Mouse (Mus musculus) layer of hippocampus, postnatal 10 days (tissue): ENCODE measurements around the gene Dtx3. TPM values are rescaled to one million over a fixed set of nuclear protein-coding genes. Genes with fewer than 3 reads are reported as not detected.
A peak's percentile ranks its signal among the peaks of the same experiment; 100 is the strongest.
"Not testable (repeated sequence)": the region's sequence is repeated elsewhere in the genome, so short reads cannot be mapped to it uniquely, and the experiment has no call there.

Experiments
- DNase-seq, 2 experiments: peaks; one replicate each; pipeline ENCODE4 v3.0.0; 2021; ENCODE audit warnings: low spot score in 2 of 2
- total RNA-seq, 2 experiments: library from RNA; stranded (reverse); gene quantifications; 2 replicates each; pipeline ENCODE4 v1.2.3; 2021

Dtx3 gene
- total RNA-seq, 2 experiments from 2014 or later = 187 to 203 TPM

DNA sequence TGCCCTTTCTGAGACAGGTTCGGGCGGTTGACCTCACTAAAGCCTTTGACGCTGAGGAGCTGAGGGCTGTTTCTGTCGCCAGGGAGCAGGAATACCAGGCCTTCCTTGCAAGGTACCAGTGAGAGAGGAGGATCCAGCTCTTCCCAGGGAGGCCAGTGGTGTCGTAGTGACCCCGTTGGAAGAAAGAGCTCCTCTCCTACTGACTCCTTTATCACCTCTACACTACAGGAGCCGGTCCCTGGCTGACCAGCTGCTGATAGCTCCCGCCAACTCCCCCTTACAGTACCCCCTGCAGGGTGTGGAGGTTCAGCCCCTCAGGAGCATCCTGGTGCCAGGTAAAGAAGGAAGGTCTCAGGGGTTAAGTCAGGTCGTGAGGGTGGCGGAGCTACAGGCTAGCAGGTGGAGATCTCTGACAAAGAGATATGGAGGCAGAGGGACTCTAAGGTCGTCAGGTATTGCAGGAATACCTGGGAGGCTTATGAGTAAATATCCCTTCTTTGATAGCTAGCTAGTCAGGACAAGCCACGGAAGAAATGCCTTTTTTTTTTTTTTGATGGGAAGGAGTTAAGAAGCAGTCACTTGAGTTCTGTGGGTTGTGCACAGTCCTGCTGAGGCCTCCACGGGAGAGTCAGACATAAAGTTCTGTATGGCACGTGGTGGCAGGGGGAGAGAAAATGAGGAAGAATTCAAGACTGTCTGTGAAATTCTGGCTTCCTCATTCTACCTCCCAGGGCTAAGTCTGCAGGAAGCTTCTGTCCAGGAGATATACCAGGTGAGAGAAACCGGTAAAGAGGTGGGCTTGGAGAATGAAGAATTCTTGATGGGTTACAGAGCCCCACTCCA is 28.5 kb downstream of the Dtx3 start:
- DNase-seq = no peak

DNA sequence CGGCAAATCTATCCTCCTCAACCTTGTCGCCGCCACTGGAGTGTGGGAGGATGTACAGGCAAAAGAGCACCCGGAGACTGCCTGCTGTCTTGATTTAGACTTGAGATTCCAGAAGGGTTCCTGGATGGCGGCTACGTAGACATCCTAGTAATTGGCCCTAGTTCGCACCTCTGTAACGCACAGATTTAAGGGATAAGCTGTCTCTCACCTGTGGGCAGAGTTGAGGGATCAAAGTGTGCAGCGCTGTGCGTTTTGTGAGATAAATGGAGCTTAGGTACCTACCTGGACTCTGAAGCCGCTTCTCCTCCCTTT is 29.2 kb downstream of the Dtx3 start:
- no peak for DNase-seq

DNA sequence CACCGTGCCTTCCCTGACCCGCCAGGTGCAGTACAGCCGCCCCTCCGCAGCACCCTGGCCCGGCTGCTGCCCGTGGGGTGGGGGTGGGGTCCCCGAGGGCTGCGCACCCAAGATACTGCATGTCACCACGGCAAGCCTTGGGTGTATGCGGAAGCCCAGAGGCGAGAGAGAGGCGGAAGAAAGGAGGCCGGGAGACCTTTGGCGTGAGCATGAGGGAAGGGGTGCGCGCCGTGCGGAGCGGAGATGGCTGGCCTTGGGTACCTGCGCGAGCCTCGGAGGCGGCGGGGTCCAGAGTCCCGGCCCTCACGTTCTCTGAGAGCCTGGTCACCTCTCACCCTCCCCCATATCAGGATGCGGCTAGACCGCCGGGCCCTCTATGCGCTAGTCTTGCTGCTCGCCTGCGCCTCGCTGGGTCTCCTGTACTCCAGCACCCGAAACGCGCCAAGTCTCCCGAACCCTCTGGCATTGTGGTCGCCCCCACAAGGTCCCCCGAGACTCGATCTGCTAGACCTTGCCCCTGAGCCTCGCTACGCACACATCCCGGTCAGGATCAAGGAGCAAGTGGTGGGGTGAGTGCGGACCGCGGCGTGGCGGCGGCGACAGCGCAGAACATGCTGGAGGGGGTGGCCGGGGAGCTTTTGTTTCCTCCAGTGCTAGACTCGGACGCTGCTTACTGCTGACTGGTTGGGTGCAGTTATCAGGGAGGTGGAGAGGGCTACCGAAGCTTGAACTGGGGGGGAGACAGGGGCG is 29.7 kb downstream of the Dtx3 start:
- DNase-seq = peak; percentile 57 to 63

DNA sequence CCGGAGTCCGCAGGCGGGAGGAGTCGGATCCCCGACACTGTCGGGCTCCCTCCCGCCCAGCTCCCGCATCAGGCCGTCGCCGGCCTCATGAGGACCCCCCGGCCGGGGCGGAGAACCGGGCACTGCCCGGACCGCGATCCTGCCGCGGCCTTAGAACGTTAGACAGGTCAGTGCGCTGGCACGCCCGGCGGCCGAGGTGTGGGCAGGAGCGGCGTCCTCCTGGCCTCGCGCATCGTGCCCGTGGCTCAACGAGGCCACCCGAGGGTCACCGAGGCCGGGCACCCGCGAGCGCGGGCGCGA is 30.2 kb downstream of the Dtx3 start:
- DNase-seq = no peak

DNA sequence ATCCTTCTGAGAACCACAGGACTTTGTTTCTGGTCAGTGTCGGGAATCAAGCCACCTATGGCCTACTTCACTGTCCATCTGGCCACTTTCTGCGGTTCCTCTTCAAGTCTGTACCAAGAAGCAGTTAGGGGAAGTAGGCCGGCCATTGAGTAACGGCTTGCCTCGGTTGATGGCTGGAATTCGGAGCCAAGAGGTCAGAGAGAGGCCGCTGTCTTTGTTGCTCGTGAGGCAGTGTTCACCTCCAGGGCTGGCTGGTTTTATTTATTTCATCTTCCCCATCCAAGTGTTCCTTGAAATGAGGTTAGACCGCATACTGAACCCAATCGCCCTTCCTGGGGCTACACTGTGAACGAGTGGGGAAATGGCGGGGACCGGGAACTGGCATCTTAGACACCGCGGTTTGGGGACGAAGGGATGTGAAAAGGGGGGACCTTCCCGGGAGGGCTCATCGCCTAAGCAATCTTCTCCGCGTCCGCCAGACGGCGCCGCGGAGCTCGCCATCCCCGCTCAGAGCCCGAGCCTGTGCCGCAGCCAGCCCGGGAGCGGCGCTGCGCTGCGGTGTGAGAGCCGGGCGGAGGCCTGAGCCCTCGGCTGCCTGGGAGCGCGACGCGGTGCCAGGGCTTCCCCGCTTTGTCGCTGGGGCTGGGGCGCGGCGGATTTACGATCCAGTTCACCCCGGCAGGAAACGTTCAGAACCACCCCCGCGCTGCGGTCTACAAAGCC is 30.7 kb downstream of the Dtx3 start, which contains the start of gene B4galnt1:
Gene B4galnt1, plus strand, starts transcription at position 595 of the 723 bp plus-strand sequence.
- DNase-seq = peak; percentile 81 to 89

DNA sequence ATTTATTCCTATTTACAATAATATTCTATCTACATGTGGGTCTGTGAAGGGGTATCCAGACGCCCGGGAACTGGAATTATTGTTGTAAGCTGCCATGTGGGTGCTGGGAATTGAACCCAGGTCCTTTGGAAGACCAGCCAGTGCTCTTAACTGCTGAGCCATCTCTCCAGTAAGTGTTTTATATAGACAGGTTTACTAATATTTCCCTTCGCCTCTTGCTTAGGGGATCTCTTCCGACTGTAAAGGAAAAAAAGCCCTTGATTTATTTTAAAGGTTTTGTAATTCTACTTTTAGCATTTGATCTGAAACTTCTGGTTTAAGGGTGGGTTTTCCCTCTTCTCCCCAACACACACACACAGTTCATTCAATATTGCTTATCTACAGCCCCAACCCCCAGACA is 31.3 kb downstream of the Dtx3 start:
- DNase-seq = no peak

DNA sequence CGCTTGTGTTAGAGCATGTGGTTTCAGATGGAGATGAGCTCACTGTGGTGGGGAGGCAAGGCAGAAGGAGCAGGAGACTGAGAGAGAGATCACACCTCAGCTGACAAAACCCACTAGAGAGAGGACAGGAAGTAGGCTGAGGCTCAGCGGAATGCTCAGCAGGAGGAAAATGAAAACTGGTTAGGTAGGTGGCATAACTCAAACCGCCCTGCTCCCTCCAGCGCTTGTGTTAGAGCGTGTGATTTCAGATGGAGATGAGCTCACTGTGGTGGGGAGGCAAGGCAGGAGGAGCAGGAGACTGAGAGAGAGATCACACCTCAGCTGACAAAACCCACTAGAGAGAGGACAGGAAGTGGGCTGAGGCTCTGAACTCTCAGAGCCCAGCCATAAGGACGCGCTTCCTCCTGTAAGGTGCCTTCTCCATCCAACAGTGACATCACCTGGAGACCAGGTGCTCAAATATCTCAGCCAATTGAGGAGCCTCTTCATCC is 32.7 kb downstream of the Dtx3 start:
- not testable (repeated sequence) for DNase-seq

DNA sequence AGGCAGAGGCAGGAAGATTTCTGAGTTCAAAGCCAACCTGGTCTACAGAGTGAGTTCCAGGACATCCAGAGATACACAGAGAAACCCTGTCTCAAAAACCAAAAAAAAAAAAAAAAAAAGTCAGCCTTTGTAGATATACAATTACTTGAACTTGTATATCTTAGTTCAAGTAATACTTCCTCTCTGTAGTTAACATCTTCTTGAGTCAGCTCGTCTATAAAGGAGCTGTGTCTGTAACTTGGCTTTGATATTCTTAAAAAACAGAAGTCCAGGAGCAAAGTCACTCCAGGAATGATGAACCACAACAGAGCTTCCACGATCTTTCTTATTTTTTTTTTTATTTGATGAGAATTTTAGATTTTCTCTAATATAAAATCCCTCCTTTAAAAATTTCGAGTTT is 34.8 kb downstream of the Dtx3 start:
- no peak for DNase-seq

DNA sequence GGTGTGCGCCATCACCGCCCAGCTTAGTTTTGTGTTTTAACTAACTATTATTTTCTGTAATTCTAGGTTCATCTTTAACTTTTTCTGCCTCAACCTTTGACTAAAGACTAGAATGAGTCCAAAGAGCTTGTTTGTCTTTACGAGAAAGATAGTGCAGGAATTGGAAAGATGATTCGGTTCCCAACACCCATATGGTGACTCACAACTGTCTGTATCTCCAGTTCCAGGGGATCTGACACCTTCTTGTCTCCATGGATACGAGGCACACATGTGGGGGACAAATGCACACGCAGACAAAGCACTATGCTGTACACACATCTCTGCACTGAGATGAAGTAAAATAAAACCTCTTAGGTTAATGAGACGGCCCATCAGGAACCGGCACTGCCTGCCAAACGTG is 35.4 kb downstream of the Dtx3 start:
- DNase-seq = no peak

DNA sequence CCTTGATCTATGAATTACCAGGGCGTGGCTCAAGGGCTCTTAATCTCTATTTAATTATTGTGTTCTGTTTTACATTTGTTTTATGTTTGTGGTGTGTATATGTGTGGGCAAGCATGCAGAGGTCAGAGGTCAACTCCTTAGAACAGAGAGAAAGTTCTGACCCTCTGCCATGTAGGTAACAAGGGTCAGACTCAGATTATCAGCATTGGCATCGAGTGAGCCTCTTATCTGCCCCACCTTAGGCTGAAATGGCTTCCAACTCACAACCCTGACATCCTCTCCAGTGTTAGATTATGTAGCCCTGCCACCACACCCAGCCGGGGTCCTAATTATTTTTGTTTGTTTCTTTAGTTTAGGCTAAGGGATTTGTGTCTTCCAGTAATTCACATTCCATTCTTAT is 37.1 kb downstream of the Dtx3 start:
- DNase-seq = no peak

DNA sequence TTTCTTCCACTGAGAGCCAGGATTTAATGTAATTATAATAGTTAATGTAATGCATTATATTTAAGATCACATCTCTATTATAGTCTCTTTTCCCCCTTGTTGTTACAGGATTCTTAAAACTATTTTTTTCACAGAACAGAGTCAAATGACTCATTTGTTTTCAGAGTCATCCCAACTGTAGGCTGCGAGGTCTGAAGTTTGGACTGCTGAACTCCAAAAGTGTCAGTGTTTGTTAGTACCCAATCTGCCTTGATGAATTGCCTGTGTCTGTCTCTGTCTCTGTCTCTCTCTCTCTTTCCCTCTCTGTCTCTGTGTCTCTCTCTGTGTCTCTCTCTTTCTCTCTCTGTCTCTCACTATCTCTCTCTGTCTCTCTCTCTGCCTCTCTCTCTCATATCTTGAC is 39.0 kb downstream of the Dtx3 start:
- DNase-seq = no peak

DNA sequence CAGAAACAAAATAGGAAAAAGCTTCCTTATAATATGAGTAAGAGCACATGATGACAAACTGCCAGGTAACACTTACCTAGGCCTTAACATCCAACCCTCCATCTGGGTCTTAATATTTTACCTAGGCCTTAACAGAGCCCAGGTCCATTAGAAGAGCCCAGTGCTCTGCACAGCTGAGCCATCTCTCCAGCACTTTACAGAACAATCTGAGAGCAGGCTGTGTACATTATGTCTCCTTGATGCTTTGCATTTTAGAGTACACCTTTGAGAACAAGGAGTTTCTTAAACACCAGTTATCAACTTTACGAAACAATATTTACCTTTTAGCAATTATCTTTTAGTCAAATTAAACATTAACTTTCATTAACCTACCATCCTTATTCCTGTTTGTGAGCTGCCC is 39.4 kb downstream of the Dtx3 start:
- DNase-seq = no peak

DNA sequence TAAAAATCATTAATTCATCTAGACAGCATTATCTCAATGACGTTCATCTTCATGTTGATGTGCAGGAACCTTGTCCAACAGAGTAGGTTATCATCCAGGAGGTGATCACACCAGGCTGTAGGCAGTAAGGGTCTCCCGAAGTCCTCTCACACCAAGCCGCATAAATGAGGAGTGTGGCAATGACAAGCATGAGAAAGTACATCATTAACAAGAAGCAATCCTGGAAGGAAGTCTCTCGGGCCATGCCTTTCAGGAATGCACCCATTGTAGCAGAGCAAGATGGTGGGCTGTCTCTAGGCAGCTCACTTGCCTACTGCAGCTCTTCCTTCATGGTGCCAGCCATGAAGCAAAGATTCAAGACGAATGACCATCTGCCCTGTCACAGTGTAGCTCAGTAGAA is 40.9 kb downstream of the Dtx3 start:
- no peak for DNase-seq

DNA sequence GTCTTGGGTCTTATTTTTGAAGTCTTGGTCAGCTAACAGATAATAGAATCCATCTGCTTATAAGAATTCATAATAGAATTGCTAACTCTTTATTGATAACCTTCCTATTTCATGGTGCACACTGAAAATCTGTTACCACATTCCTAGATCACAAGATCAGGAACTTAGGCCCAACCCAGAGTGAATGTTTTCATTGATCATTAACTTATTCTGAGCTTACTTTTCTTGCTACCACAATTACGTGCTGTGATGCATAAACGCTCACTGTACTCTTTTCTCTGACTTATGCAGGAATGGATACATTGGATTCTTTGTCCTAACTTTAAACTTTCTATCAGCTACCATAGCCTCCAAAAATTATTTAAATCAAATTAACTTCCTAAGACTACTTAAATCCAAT is 41.3 kb downstream of the Dtx3 start:
- DNase-seq = no peak

DNA sequence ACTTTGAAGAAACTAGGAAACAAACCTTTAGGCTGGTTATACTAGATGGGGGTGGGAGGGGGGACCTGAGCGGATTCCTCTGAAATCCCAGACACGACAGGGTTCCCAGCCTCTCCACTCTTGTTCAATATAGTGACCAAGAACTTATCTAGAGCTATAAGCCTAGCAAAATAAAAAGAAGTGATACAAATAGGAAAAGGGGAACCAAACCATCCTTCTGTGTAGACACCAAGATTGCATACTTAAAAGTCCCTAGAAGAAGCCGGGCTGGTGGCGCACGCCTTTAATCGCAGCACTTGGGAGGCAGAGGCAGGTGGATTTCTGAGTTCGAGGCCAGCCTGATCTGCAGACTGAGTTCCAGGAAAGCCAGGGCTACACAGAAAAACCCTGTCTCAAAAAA is 42.2 kb downstream of the Dtx3 start:
- DNase-seq = no peak

DNA sequence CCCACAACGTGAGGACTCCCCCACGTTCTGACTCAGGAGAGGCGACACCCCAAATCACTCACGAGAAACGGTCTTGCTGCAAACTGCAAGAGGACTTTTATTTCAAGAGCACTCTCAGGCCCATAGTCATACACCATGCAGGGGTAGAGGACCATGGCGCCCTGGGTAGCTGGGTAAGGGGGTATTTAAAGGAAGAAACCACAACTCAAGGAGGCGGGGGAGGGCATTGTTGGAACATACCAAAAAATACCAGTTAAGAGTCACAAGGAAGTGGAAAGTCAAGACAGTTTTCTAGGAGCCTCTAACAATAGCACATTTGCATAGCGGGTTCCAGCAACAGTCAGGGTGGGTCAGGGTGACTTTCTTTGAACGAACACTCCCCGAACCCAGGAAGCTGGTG is 43.0 kb downstream of the Dtx3 start:
- DNase-seq = not testable (repeated sequence)

DNA sequence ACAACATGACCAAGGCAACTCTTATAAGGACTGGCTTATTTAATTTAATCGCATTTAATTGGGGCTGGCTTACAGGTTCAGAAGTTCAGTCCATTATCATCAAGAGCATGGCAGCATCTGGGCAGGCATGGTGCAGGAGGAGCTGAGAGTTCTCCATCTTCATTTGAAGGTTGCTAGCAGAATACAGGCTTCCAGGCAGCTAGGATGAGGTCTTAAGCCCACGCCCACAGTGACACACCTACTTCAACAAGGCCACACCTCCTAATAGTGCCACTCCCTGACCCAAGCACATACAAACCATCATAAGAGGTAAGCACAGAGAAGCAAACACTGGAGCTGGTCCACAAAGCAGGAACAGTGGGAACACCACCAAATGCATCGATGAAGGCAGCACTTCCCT is 44.3 kb downstream of the Dtx3 start:
- not testable (repeated sequence) for DNase-seq

DNA sequence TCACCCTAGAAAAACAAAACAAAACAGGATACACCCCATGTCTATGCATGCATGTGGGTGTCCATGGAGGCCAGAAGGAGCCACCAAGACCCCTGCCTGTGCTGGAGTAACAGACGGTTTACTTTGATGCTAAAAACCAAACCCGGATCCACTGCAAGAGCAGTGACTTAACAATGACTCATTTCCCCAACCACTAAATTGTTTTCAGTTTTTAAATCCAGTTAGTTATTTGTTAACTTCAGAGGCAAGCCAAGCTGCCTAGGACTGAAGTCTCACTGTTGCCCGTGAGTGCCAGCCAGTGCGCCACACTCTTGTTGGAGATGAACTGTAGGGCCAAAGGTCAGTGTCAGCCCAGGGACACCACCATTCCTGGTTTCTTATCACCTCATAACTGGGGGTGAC is 45.1 kb downstream of the Dtx3 start:
- DNase-seq = no peak

DNA sequence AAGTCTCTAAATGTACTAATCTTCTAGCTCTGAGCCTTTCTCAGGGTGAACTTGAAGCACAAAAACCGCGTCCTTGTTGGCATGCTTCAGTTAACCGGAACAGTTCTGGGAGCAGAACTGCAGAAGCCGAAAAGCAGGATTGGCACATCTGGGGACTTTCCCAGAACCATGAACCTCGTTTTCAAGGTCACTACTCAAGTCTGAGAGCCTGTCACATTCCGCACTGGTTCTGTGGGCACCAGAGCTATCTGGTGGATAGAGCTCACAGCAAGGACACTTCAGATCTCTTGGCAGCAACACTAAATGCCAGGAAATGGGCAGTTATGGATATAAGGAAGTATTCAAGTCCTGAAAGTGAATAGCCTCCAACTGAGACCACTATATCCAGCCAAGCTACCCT is 48.4 kb downstream of the Dtx3 start:
- no peak for DNase-seq

DNA sequence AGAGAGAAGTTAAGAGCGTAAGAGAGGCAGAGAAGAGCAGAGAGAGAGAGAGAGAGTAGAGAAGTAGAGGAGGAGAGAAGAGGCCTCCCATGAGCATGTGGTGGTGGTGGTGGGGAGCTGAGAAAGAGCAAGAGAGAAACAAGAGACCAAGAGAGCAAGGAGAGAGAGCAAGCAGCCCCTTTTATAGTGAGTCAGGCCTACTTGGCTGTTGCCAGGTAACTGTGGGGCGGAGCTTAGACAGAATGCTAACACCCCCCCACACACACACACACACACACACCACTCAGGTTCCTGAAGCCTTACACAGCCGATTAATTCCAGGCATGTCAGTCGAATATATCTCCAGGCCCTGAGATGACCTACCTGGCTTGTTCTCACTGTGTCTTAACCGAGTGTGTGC is 50.2 kb downstream of the Dtx3 start:
- DNase-seq = no peak

DNA sequence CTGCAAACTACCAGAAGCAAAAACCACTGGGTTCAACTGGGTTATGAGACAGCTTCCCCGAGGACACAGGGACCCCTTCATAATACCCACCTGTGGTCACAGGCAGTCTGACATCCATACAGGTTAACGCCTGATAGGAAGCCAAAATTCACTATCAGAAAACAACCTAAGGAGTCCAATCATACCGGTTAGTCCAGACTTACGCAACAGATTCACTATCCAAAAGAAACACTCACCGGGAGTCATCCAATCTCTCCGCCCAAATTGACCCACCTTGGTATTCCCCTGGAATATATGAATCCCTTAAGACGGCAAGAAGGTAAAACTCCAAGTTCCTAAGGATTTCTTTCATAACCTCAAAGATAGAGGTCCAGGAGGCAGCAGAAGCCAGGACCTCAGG is 51.0 kb downstream of the Dtx3 start:
- no peak for DNase-seq

DNA sequence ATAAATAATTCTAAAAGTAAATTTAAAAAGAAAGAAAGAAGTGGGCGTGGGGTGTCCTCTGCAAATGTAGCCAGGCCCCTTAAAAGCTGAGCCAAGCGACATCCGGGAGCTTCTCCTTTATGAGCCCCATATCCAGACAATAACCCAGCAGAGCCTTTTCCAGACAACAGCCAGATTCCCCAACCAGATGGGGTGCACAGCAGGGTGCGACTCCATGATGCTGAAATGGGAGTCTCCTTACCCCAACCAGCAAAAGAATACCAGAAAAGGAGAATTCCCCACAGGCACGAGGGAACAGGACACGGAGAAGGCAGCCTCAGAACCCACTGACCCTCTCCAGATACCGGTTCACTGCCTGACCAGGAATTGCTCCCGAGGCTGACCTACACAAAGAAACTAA is 52.3 kb downstream of the Dtx3 start:
- DNase-seq = no peak
